ENCODE assay signal across 11 mouse cellular contexts in genomic region chr8:90892579-90892919, GRCm38 (mm10).
DNase-seq lines count a peak whose midpoint lies in the region; ATAC-seq lines count a peak whose summit lies in the region.
"Had no signal": no experiment of that assay in that cellular context is flagged by ENCODE, and none has a peak within 500 bp of the region (broad histone marks: within the 10 kb centered on the region; RNA-seq: fewer than 3 reads in every experiment).

No protein-coding gene starts in this region.

- H3K4me2 ChIP-seq in intestine, embryonic 14.5 days (ENCODE audit: low read length) = no peak overlapping the region
- H3K4me2 ChIP-seq in liver, embryonic 15.5 days = no peak overlapping the region

- H3K4me3 ChIP-seq in intestine, embryonic 14.5 days (ENCODE audit: low read depth, low read length) = no peak overlapping the region
- H3K4me3 ChIP-seq in liver, embryonic 15.5 days (replicated peaks) = no peak overlapping the region

- no peaks in the 10 kb centered on the region for H3K27me3 ChIP-seq in intestine, embryonic 14.5 days (replicated peaks; ENCODE audit: control insufficient read depth, insufficient read depth, low read length)
- H3K27me3 ChIP-seq in liver, embryonic 15.5 days = no peaks in the 10 kb centered on the region
- H3K27me3 ChIP-seq: Patski had no signal

- peak; percentile 23; the same call in 1 of the 2 replicates for ATAC-seq in intestine, embryonic 14.5 days (replicated peaks; ENCODE audit: low FRiP score, low TSS enrichment, low read depth)
- ATAC-seq in liver, embryonic 15.5 days (ENCODE audit: insufficient read depth) = peak; percentile 74
- ATAC-seq: Patski had no signal

- H3K4me1 ChIP-seq in intestine, embryonic 14.5 days (replicated peaks; ENCODE audit: control insufficient read depth, insufficient read depth, low read length) = peaks cover 6% of the 10 kb centered on the region
- H3K4me1 ChIP-seq in liver, embryonic 15.5 days (replicated peaks) = 0 out of 2 replicates have a peak, but pooled peaks cover 3% of the 10 kb centered on the region

- H3K9ac ChIP-seq in intestine, embryonic 14.5 days (ENCODE audit: low read length) = no peak overlapping the region
- H3K9ac ChIP-seq in liver, embryonic 15.5 days = no peak overlapping the region

- H3K36me3 ChIP-seq in intestine, embryonic 14.5 days (ENCODE audit: control insufficient read depth, insufficient read depth, low read length) = no peaks in the 10 kb centered on the region
- no peaks in the 10 kb centered on the region for H3K36me3 ChIP-seq in liver, embryonic 15.5 days (replicated peaks)

- intact Hi-C loops in heart, postnatal 36 days (cut with DNase I) = no loop called here

- WGBS in intestine, embryonic 14.5 days = 61% methylated on average over 5 of the region's 5 CpGs
- 56% methylated on average over 5 of the region's 5 CpGs for WGBS in liver, embryonic 15.5 days (ENCODE audit: insufficient replicate concordance)

- DNase-seq in heart, adult 11 months = peak; percentile 62
- DNase-seq in heart, postnatal 36 days = no peak
- DNase-seq in ES-CJ7 (ENCODE audit: low read depth, low spot score) = peak; percentile 74
- no peak for DNase-seq in intestine, embryonic 14.5 days (ENCODE audit: low spot score)
- DNase-seq in embryo, embryonic 10 days (ENCODE audit: low spot score) = no peak
- DNase-seq in testis, postnatal 10 days (ENCODE audit: low spot score) = no peak
- DNase-seq in frontal cortex, postnatal 36 days (ENCODE audit: low spot score in 2 of 2) = no peak
- DNase-seq: gastrocnemius, postnatal 36 days; midbrain, embryonic 14.5 days had no signal

- H3K27ac ChIP-seq in intestine, embryonic 14.5 days (ENCODE audit: low read depth) = no peak overlapping the region
- no peak overlapping the region for H3K27ac ChIP-seq in liver, embryonic 15.5 days (replicated peaks)

- no peaks in the 10 kb centered on the region for H3K9me3 ChIP-seq in intestine, embryonic 14.5 days (ENCODE audit: control insufficient read depth, low read length)
- no peaks in the 10 kb centered on the region for H3K9me3 ChIP-seq in liver, embryonic 15.5 days (replicated peaks)

Comparison
In these comparisons a context has a peak if more than half of its experiments do, and no peak if none do; other contexts are left out.
1. DNase-seq: peak in heart, adult 11 months (single experiment) and ES-CJ7 (single experiment); none in heart, postnatal 36 days (0 of 2), intestine, embryonic 14.5 days (single experiment), embryo, embryonic 10 days (single experiment), testis, postnatal 10 days (single experiment) and frontal cortex, postnatal 36 days (0 of 2).